Mouse (Mus musculus) thymus, postnatal 0 days (tissue): ENCODE results near the gene Nol4l. TPM values are rescaled to one million over a fixed set of nuclear protein-coding genes. Genes with fewer than 3 reads are reported as not detected.
"Not testable (repeated sequence)": the region's sequence is repeated elsewhere in the genome, so short reads cannot be mapped to it uniquely, and the experiment has no call there.

ENCODE experiments used
- DNase-seq: peaks from one replicate; pipeline ENCODE4 v3.0.0-alpha.2; 2015; ENCODE audit warnings: low spot score
- polyA plus RNA-seq: library from polyadenylated mRNA; unstranded; fragments of >200 nt; fragmentation: Nextera tagmentation; extraction: Ambion mirVana; gene quantifications from 2 replicates; pipeline ENCODE4 v1.2.1, GENCODE M21; 2015

The Nol4l gene
- polyA plus RNA-seq, 1 experiment from 2014 or later, result 2.0 TPM

DNA sequence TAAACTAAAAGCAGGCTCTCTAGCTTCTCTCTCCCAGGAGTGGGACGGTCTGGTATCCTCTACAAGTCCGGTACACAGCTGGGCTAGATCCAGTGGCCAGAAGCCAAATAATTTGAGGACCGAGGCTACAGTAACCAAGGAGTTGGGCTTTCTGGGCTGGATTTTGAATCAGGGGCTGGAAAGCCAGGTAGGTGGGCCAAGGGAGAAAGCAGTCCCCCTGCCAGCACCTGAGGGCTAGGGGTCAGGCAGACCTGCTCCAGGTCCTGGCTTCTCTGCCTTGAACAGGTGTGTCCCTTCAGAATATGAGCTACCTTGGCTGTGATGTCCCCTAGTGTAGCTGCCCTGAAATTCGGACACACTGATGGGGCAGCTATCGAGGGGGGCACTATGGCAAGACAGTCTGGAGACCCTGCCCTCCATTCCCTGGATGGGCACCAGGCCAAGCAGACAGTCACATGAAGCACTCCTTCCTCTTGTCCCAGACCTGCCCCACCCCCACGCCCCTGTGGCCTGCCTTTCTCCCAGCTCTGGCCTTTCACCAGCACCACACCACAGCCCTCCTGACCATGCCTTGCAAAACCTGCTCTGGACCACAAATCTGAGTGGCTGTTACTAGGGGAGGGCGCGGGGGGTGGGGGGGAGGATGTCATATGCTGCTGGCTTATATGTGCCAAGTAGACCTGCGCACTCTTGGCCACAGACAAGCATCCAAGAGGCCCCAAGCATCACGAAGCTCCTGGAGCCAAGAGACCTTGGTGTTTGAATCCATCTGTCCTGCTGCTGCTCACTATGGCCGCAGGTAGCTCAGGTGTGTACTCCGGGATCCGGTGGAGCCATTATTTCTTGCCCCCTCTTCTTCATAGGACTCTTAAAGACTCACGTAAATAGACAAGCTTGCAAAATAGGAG is 17.1 kb downstream of the Nol4l start:
- DNase-seq, result no peak

GRCm38 (mm10) chr2:153511562-153511961 is 18.2 kb downstream of the Nol4l start:
- no peak for DNase-seq

DNA sequence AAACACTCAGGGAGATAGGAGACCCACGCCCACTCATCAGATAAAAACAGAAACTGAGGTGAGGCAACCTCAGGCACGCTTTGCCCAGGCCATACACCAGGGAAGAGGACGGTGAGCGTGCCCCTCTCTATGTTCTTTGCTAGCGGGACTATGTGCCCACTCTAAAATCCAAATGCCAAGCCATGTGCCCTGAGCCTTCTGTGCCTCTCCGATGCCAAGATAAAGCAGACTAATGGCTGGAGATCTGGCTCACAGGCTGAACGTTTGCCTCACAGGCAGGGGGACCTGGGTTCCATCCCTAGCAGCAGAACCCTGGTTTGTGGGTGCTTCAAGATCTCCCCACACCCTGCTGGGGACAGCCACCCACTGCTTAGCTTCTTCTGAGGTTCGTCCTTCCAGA is 19.6 kb downstream of the Nol4l start:
- DNase-seq, result no peak

DNA sequence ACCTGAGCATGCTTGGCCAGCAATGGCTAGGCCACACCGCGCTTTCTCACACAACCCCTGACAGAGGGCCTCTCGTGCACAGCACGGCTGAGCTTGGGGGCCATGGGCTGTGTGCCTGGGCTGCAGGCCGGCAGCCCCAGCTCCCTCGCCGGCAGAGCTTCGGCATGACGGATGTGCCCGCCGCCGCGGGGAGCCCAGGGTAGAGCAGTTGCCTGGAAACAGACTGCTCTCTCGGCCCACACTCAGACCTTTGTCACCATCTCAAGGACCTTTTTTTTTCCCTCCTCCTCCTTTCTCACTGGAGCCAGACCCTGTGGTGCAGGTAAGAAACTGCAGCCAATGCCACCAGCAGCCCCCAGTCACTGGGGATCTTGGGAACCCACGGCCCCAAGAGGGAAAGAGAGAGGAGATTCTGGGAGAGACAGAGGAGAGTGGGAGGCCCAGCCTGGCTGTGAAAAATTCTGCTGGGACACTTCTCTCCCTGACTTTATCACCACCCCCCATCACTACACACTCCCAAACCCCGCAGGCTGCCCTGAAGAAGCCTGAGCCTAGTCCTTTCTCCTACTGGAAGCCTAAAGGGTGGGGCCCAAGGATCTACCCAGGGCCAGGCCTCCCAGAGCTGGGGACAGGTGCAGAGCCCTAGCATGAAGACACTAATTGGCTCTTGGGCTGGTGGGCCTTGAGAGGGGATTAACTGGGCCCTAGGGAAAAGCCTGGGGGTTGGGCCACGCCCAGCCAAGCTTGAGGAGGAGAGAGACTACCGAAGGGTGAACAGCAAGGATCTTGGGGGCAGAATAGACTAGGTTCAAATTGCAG is 20.4 kb downstream of the Nol4l start:
- peak; percentile 27 for DNase-seq

DNA sequence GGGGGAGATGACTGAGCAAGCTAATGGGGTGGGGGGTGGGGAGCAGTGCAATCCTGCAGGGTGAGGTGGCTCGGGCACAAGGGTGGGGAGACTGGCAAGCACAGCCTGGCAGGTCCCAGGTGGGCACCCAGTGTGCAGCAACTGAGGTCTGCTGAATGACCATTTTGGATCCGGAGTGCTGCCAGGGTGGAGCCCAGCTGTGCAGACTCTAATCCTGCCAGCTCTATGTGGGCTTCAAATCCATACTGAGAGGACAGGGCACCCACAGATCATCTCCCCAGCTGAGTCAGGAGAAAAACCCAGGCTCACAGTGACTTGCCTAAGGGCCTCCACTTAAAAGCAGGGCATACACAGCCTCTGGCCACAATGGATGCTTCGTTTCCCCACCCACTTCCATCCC is 21.4 kb downstream of the Nol4l start:
- DNase-seq, result no peak

GRCm38 (mm10) chr2:153507969-153508368 is 21.8 kb downstream of the Nol4l start:
- DNase-seq, result no peak

- no peak for DNase-seq
Observed at GRCm38 (mm10) chr2:153506385-153506784, 23.4 kb downstream of the Nol4l start.

- no peak for DNase-seq
Observed at GRCm38 (mm10) chr2:153499154-153499553, 30.6 kb downstream of the Nol4l start.

GRCm38 (mm10) chr2:153496898-153497297 is 32.9 kb downstream of the Nol4l start:
- no peak for DNase-seq

DNA sequence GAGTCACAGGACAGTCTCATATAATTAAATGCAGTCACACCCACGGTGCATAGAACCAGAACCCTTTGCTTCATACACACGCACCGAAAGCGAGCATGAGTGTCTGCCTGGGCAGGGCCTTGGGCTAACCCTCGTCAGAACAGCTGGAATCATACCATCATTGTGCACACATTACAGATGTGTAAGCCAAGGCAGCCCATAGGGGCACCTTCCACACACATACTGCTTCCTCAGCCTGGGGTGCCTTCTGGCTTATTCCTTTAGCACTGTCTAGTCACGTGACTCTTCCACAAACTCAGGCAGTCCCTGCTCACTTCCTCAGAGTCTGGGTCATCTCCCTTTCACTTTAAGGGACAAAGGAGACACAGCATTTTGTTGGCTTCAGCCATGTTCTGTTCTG is 33.5 kb downstream of the Nol4l start:
- DNase-seq, result peak; percentile 29

- DNase-seq, result peak; percentile 74
Observed at GRCm38 (mm10) chr2:153495818-153496217, 34.0 kb downstream of the Nol4l start.

- DNase-seq, result not testable (repeated sequence)
Observed at GRCm38 (mm10) chr2:153495391-153495790, 34.4 kb downstream of the Nol4l start.

DNA sequence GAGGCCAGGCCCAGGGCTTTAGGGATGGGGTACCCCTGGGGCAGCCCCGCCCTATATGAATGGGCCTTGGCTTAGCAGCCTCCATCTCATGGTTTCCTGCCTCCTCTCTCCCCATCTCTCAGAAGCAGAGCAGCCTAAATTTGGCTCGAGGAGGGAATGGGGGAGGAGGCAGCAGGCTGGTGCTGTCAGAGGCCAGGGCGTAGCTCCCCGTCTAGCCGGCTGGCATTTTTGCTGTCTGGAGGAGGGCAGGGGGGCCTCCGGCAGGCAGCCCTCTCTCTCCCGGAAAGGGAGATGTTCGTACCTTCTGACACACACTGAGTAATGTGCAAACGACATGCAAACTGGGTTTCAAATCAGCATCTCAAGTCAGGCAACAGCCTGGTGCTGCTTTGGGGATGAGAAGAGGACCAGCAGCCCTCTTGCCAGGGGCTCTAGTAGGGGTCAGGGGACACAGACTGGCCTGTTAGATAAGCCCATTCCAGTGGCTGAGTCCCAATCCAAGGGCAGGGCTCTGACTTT is 35.4 kb downstream of the Nol4l start:
- DNase-seq, result peak; percentile 64

GRCm38 (mm10) chr2:153493781-153494292 is 35.9 kb downstream of the Nol4l start:
- DNase-seq, result peak; percentile 54

DNA sequence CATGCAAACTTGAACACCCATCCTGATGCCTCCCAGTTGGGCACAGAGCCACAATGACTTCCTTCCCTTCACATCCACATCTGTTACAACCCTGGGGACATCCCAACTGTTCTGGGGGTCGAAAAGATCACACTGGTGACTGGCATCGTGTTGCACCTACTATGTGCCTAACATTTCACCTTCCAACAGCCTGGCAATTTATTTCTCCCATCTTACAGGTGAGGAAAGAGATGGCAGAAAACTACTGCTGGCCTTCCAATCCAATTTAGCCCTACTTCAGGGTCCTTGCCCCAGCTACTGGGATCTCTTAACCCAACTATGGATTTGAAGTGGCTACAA is 36.4 kb downstream of the Nol4l start:
- DNase-seq, result no peak

GRCm38 (mm10) chr2:153492573-153493392 is 37.0 kb downstream of the Nol4l start, which contains the start of gene 4930404H24Rik:
Gene 4930404H24Rik (plus strand): TSS chr2:153492790.
- DNase-seq, result peak; percentile 89

DNA sequence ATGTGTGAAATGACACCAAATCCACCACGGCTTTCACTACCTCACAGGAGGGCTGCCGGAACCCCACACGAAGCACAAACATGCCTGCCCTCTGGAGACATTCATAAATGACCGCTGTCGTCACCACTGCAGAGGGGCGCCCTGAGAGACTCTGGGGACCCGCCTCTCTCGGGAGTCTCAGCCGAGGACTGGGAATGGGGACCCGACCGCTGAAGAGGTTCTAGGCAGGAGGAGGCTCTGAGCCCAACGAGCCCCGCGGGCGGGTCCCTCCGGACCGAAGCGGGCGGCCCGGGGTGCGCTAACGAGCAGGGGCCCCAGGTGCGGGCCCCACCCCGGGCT is 37.6 kb downstream of the Nol4l start:
- DNase-seq, result no peak

DNA sequence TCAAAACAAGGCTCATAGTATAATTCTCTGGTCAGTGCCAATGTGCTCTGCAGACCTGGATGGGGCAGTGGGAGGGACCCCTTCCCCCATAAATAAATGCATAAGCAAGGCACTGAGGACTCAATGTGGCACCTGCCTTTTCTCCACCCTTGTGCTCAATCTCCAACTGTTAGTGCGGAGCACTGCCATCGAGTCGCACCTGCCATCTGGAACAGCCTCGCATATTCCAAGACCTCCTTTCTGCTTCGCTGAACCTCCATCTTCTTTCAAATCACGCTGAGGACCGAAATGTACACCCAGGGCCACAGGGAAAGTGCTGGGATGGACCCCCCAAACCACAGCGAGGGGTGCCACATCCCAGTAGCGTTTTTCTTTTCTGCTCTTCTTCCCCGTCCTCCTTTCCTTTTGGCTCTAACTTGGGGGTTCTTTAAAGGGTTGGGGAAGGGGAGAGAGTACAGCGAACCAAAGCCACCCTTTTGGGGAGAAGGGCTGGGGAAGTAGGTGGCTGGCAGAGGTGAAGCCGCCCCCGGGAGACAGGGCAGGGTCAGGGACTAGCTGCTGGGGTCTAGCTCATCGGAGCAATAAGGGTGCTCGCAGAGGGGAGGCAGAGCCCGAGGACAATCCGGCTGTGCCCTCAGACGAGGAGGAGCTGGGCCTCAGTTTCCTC is 38.1 kb downstream of the Nol4l start:
- DNase-seq, result no peak

GRCm38 (mm10) chr2:153490940-153491339 is 38.8 kb downstream of the Nol4l start:
- DNase-seq, result no peak

- DNase-seq, result no peak
Observed at GRCm38 (mm10) chr2:153490116-153490515, 39.7 kb downstream of the Nol4l start.

- no peak for DNase-seq
Observed at GRCm38 (mm10) chr2:153484071-153484470, 45.7 kb downstream of the Nol4l start.
